Mouse (Mus musculus): ENCODE measurements around the gene Daam2. TPM values are rescaled to one million over a fixed set of nuclear protein-coding genes. Genes with fewer than 3 reads are reported as not detected.

Daam2 gene
- total and polyA plus RNA-seq, 3 experiments = 0.04 to 0.41 TPM; not detected in 1

DNA sequence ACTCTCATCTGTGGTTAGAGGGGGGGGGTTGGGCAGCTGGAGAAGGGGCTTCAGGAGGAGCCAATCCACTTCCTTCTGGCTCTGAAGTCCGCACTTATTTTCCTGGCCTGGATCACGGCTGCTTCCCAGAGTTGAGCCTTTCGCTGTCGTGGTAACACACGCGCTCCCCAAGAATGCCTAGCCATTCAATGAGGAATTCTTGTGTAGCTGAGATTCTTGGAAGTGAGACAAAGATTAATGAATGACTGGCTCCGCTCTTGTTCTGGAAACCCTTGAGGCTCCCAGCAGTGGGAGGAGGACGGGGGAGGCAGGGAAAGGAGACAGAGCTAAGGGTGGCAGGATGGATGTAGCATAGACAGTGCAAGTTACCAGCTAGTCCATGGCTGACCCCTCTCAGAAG is 24.9 kb downstream of the Daam2 start:
- Histone ChIP-seq H3K27ac (ENCODE audit: insufficient read depth, low read depth) (no peak overlapping the region), H3K36me3 (replicated peaks in 1 of 2; ENCODE audit: control insufficient read depth in 1 of 2, insufficient read depth in 1 of 2, low read length in 1 of 2) (no peaks in the 10 kb centered on the region), H3K4me1 (ENCODE audit: control insufficient read depth in 1 of 2, insufficient read depth in 2 of 2) (no peaks in the 10 kb centered on the region), H3K79me2 (replicated peaks; ENCODE audit: control insufficient read depth, extremely low read depth, insufficient read depth, poor library complexity, severe bottlenecking) (no peaks in the 10 kb centered on the region), H3K9ac (ENCODE audit: insufficient read depth, low read depth) (no peak overlapping the region), H3K27me3 (replicated peaks) (peaks cover 20% of the 10 kb centered on the region), H3K4me3 (replicated peaks in 1 of 3; ENCODE audit: low read depth in 2 of 3, low read length in 2 of 3, poor library complexity in 1 of 3) (no peak overlapping the region), H3K9me3 (replicated peaks; ENCODE audit: low read length) (no peaks in the 10 kb centered on the region), H3K4me2 (ENCODE audit: insufficient read depth, low read depth, poor library complexity, severe bottlenecking) (no peak overlapping the region)
- dilution Hi-C loops (cut with MboI; ENCODE audit: extremely low pct_ligation_motif_present, extremely low pct_unique_long_range_greater_than_20kb, low sequenced_read_pairs) = no loop called here
- TF ChIP-seq ZNF384 (IDR thresholded peaks at IDR 0.05; ENCODE audit: low read depth, low read length) = no peak
- TF ChIP-seq RAD21 (IDR thresholded peaks at IDR 0.05; ENCODE audit: low read depth, low read length) = no peak
- no peak for TF ChIP-seq UBTF (IDR thresholded peaks at IDR 0.05; ENCODE audit: low read depth, low read length)
- TF ChIP-seq MAFK (IDR thresholded peaks at IDR 0.05; ENCODE audit: insufficient replicate concordance, low read length) = no peak
- no peak for TF ChIP-seq CTCF (conservative IDR thresholded peaks at IDR 0.05 in 1 of 2, IDR thresholded peaks at IDR 0.05 in 1 of 2; ENCODE audit: low read depth in 2 of 2, low read length in 2 of 2)
- in situ Hi-C loops (cut with MboI; ENCODE audit: low pct_ligation_motif_present, low pct_unique_long_range_greater_than_20kb, low sequenced_read_pairs) = loop anchor here (25.0 kb wide), 1 partner anchor 348 kb away; no protein-coding TSS in a partner anchor
- no peak for DNase-seq (ENCODE audit: extremely low read depth)

DNA sequence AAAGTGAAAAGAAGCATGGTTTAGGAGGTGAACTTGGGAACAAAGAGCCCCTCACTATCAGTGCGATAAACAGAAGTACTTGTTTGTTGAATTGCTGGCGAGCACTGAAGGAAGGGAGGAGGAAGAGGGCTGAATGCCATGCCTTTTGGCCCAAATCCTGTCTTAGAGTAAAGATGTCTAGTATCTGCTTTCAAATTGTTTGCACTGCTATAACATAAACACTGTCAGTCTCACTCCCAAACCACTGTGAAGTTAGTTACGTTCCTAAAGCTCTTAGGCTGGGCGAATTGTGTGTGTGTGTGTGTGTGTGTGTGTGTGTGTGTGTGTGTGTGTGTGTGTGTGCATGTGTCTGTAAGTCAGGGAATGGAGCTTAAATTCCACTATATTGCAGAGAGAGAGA is 28.6 kb downstream of the Daam2 start:
- Histone ChIP-seq H3K9me3 (replicated peaks; ENCODE audit: low read length) (no peaks in the 10 kb centered on the region), H3K9ac (ENCODE audit: insufficient read depth, low read depth) (no peak overlapping the region), H3K27me3 (replicated peaks) (peaks cover 22% of the 10 kb centered on the region), H3K4me2 (ENCODE audit: insufficient read depth, low read depth, poor library complexity, severe bottlenecking) (no peak overlapping the region), H3K79me2 (replicated peaks; ENCODE audit: control insufficient read depth, extremely low read depth, insufficient read depth, poor library complexity, severe bottlenecking) (no peaks in the 10 kb centered on the region), H3K36me3 (replicated peaks in 1 of 2; ENCODE audit: control insufficient read depth in 1 of 2, insufficient read depth in 1 of 2, low read length in 1 of 2) (no peaks in the 10 kb centered on the region), H3K4me1 (ENCODE audit: control insufficient read depth in 1 of 2, insufficient read depth in 2 of 2) (no peaks in the 10 kb centered on the region), H3K4me3 (replicated peaks in 1 of 3; ENCODE audit: low read depth in 2 of 3, low read length in 2 of 3, poor library complexity in 1 of 3) (no peak overlapping the region), H3K27ac (ENCODE audit: insufficient read depth, low read depth) (no peak overlapping the region)
- no peak for TF ChIP-seq ETS1 (conservative IDR thresholded peaks at IDR 0.05; ENCODE audit: low read depth, low read length)
- TF ChIP-seq USF2 (conservative IDR thresholded peaks at IDR 0.05; ENCODE audit: low read depth, low read length) = no peak
- TF ChIP-seq MXI1 (IDR thresholded peaks at IDR 0.05; ENCODE audit: low read depth, low read length) = no peak
- TF ChIP-seq ZMIZ1 (IDR thresholded peaks at IDR 0.05; ENCODE audit: low read depth, low read length) = no peak
- no peak for TF ChIP-seq CTCF (conservative IDR thresholded peaks at IDR 0.05 in 1 of 2, IDR thresholded peaks at IDR 0.05 in 1 of 2; ENCODE audit: low read depth in 2 of 2, low read length in 2 of 2)
- TF ChIP-seq MAX (IDR thresholded peaks at IDR 0.05; ENCODE audit: low read length) = no peak
- TF ChIP-seq NELFE (IDR thresholded peaks at IDR 0.05; ENCODE audit: low read depth, low read length) = no peak
- no peak for TF ChIP-seq SIN3A (IDR thresholded peaks at IDR 0.05; ENCODE audit: low read length)
- in situ Hi-C loops (cut with MboI; ENCODE audit: low pct_ligation_motif_present, low pct_unique_long_range_greater_than_20kb, low sequenced_read_pairs) (loop anchor here (25.0 kb wide), 1 partner anchor 352 kb away; no protein-coding TSS in a partner anchor), dilution Hi-C loops (cut with MboI; ENCODE audit: extremely low pct_ligation_motif_present, extremely low pct_unique_long_range_greater_than_20kb, low sequenced_read_pairs) (no loop called here)
- DNase-seq (ENCODE audit: extremely low read depth) = no peak

DNA sequence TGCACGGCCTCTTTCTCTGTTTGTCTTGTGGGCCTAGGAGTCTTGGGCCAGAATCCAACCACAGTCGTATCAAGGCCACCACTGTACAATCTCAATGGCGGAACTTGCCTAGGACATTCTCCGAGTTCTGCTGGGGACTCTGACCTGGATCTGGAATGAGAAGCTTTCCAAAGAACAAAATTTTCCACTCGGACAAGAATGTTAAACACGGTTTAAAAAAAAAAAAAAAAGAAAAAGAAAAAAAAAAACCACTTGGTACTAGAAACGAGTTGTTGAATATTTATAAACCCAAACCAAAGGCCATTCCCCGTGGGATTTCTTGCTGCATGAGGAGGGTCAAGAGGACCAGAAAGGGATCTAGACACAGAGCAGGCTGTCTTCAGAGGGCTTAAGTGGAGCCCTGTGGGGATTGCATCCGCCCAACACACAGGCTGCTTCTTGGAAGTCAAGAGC is 29.9 kb downstream of the Daam2 start:
- Histone ChIP-seq H3K79me2 (replicated peaks; ENCODE audit: control insufficient read depth, extremely low read depth, insufficient read depth, poor library complexity, severe bottlenecking) (no peaks in the 10 kb centered on the region), H3K27me3 (replicated peaks) (peaks cover 24% of the 10 kb centered on the region), H3K36me3 (replicated peaks in 1 of 2; ENCODE audit: control insufficient read depth in 1 of 2, insufficient read depth in 1 of 2, low read length in 1 of 2) (no peaks in the 10 kb centered on the region), H3K9me3 (replicated peaks; ENCODE audit: low read length) (no peaks in the 10 kb centered on the region), H3K9ac (ENCODE audit: insufficient read depth, low read depth) (no peak overlapping the region), H3K4me2 (ENCODE audit: insufficient read depth, low read depth, poor library complexity, severe bottlenecking) (no peak overlapping the region), H3K4me3 (replicated peaks in 1 of 3; ENCODE audit: low read depth in 2 of 3, low read length in 2 of 3, poor library complexity in 1 of 3) (no peak overlapping the region), H3K4me1 (ENCODE audit: control insufficient read depth in 1 of 2, insufficient read depth in 2 of 2) (no peaks in the 10 kb centered on the region), H3K27ac (ENCODE audit: insufficient read depth, low read depth) (no peak overlapping the region)
- dilution Hi-C loops (cut with MboI; ENCODE audit: extremely low pct_ligation_motif_present, extremely low pct_unique_long_range_greater_than_20kb, low sequenced_read_pairs) (no loop called here), in situ Hi-C loops (cut with MboI; ENCODE audit: low pct_ligation_motif_present, low pct_unique_long_range_greater_than_20kb, low sequenced_read_pairs) (loop anchor here (25.0 kb wide), 1 partner anchor 353 kb away; no protein-coding TSS in a partner anchor)
- no peak for TF ChIP-seq E2F4 (IDR thresholded peaks at IDR 0.05; ENCODE audit: insufficient replicate concordance, low read depth, low read length)
- TF ChIP-seq IRF4 (IDR thresholded peaks at IDR 0.05; ENCODE audit: low read depth, low read length) = no peak
- TF ChIP-seq ZNF384 (IDR thresholded peaks at IDR 0.05; ENCODE audit: low read depth, low read length) = peak; percentile 31; the same call in 1 of the 2 replicates
- no peak for DNase-seq (ENCODE audit: extremely low read depth)
